ENCODE assay signal across 8 mouse cellular contexts in the genomic region with DNA sequence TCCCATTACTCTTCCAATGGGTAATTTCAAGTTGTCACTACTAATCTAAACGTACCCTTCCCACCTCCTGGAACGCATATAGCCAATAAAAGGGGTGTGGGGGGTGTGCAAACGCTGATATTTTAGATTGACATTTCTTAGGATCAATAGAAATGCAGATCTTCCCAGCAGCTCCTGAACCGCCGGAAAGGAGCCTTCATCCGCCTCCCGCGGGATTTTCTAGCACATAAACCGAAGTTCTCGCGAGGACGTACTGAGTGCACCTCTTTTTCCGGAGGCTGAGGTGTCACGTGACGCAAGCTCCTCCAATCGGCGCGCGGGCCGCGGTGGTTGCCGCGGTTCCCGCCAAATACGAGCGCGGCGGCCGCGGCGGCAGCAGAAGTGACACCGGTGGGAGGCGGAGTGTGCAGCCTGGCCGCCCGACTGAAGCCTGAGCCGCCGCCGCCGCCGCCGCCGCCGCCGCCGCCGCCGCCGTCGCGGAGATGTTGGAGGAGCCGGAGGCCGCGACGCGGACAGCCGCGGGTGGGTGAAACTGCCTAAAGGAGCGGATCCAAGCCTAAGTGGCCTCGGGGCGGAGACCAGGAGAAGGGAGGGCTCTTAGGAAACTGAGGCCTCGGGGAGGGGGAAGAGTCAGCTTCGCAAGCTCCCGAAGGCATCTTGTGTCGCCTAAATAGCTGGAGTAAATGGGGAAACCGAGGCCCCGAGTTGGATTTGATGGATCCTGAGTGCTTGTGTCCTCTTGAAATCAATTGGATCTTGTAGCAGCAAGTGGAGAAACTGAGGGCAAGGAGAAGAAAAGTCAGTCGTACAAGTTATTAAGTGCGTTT. TPM values are rescaled to one million over a fixed set of nuclear protein-coding genes. Genes with fewer than 3 reads are reported as not detected.
DNase-seq lines count a peak whose midpoint lies in the region; ATAC-seq and TF ChIP-seq lines count a peak whose summit lies in the region.

Gene Chaf1a (plus strand): TSS at position 410 of the 827 bp plus-strand sequence.

- peak; percentile 99 for DNase-seq in MEL (ENCODE audit: low read depth, low spot score)
- peak; percentile 94 to 98 for DNase-seq in cerebellum, adult 2 months
- DNase-seq in forebrain, postnatal 0 days: peak; percentile 98
- peak; percentile 98 for DNase-seq in heart, postnatal 4 days
- DNase-seq in layer of hippocampus, adult 8-10 months (ENCODE audit: low spot score in 2 of 2): peak; percentile 97 to 98
- DNase-seq in ovary, adult 18-20 months (ENCODE audit: low spot score): peak; percentile 98
- DNase-seq in thymus, postnatal 0 days (ENCODE audit: low spot score): peak; percentile 96

- H3K4me1 ChIP-seq in MEL (ENCODE audit: control insufficient read depth in 1 of 2, insufficient read depth in 2 of 2, low read length in 2 of 2): peaks cover 6 to 24% of the 10 kb centered on the region in 2 experiments
- no peaks in the 10 kb centered on the region; the same call in 1 of the 2 replicates for H3K4me1 ChIP-seq in cerebellum, adult 2 months (ENCODE audit: control insufficient read depth, insufficient read depth, low read length)
- H3K4me1 ChIP-seq in forebrain, postnatal 0 days (ENCODE audit: insufficient read depth): peaks cover 8% of the 10 kb centered on the region; the same call in 1 of the 2 replicates
- H3K4me1 ChIP-seq in lung, embryonic 15.5 days: peaks cover 24% of the 10 kb centered on the region

- H3K9ac ChIP-seq in MEL (ENCODE audit: control insufficient read depth, low read depth, low read length, poor library complexity, severe bottlenecking): peak within 1 kb of the TSS; percentile 98
- peak within 1 kb of the TSS; percentile 67 for H3K9ac ChIP-seq in forebrain, postnatal 0 days
- peak within 1 kb of the TSS; percentile 96 for H3K9ac ChIP-seq in lung, embryonic 15.5 days

- H3K27me3 ChIP-seq in MEL (ENCODE audit: control insufficient read depth in 1 of 2, insufficient read depth in 2 of 2, low read length in 2 of 2): no peaks in the 10 kb centered on the region
- H3K27me3 ChIP-seq in cerebellum, adult 2 months (ENCODE audit: control insufficient read depth, insufficient read depth, low read length): no peaks in the 10 kb centered on the region
- no peaks in the 10 kb centered on the region for H3K27me3 ChIP-seq in forebrain, postnatal 0 days (ENCODE audit: insufficient read depth, low read length)
- H3K27me3 ChIP-seq in lung, embryonic 15.5 days: no peaks in the 10 kb centered on the region

- no peaks in the 10 kb centered on the region for H3K9me3 ChIP-seq in MEL (replicated peaks; ENCODE audit: insufficient read depth, low read length)
- no peaks in the 10 kb centered on the region for H3K9me3 ChIP-seq in forebrain, postnatal 0 days (ENCODE audit: low read length)
- H3K9me3 ChIP-seq in lung, embryonic 15.5 days: no peaks in the 10 kb centered on the region

- no peak for TF ChIP-seq EP300 in MEL (IDR thresholded peaks at IDR 0.05; ENCODE audit: low read depth in 1 of 2, low read length in 2 of 2)

- peak within 1 kb of the TSS; percentile 88 for H3K27ac ChIP-seq in MEL (ENCODE audit: control insufficient read depth, low read depth, low read length)
- H3K27ac ChIP-seq in cerebellum, adult 2 months (ENCODE audit: insufficient read depth, low read length): no peak within 1 kb of the TSS
- no peak within 1 kb of the TSS for H3K27ac ChIP-seq in forebrain, postnatal 0 days (ENCODE audit: low read depth, low read length)
- H3K27ac ChIP-seq in lung, embryonic 15.5 days: peak within 1 kb of the TSS; percentile 91

- H3K79me2 ChIP-seq in MEL (ENCODE audit: control insufficient read depth, insufficient read depth, low read length, poor library complexity): peaks cover 53% of the 10 kb centered on the region

- peak; percentile 90 for ATAC-seq in forebrain, postnatal 0 days
- ATAC-seq in lung, embryonic 15.5 days (ENCODE audit: borderline replicate concordance, extremely low read depth, low FRiP score, low TSS enrichment): peak; percentile 88

- H3K4me3 ChIP-seq in MEL (ENCODE audit: control insufficient read depth in 1 of 2, insufficient read depth in 1 of 2, low read depth in 2 of 2, low read length in 2 of 2): peak within 1 kb of the TSS; percentile 87 to 89
- H3K4me3 ChIP-seq in cerebellum, adult 2 months (replicated peaks; ENCODE audit: insufficient read depth, low read depth, low read length): peak within 1 kb of the TSS; percentile 50
- peak within 1 kb of the TSS; percentile 83 for H3K4me3 ChIP-seq in forebrain, postnatal 0 days (ENCODE audit: low read depth, low read length)
- peak within 1 kb of the TSS; percentile 93 for H3K4me3 ChIP-seq in lung, embryonic 15.5 days

- no peak for TF ChIP-seq CTCF in MEL (IDR thresholded peaks at IDR 0.05 in 2 of 3, conservative IDR thresholded peaks at IDR 0.05 in 1 of 3; ENCODE audit: control insufficient read depth in 1 of 3, insufficient read depth in 1 of 3, low read depth in 2 of 3, low read length in 3 of 3, poor library complexity in 1 of 3, severe bottlenecking in 1 of 3)
- no peak for TF ChIP-seq CTCF in cerebellum, adult 2 months (IDR thresholded peaks at IDR 0.05; ENCODE audit: borderline replicate concordance, insufficient read depth, low read depth, low read length)
- TF ChIP-seq CTCF in forebrain, postnatal 0 days (IDR thresholded peaks at IDR 0.05; ENCODE audit: low read depth): no peak

- peaks cover 13 to 34% of the 10 kb centered on the region in 2 experiments for H3K36me3 ChIP-seq in MEL (ENCODE audit: control insufficient read depth in 1 of 2, insufficient read depth in 2 of 2, low read length in 2 of 2)
- H3K36me3 ChIP-seq in forebrain, postnatal 0 days (ENCODE audit: insufficient read depth): no peaks in the 10 kb centered on the region
- H3K36me3 ChIP-seq in lung, embryonic 15.5 days: peaks cover 16% of the 10 kb centered on the region

- peak within 1 kb of the TSS; percentile 93 for H3K4me2 ChIP-seq in forebrain, postnatal 0 days (ENCODE audit: low read depth)
- H3K4me2 ChIP-seq in lung, embryonic 15.5 days: peak within 1 kb of the TSS; percentile 89

- no peak for TF ChIP-seq RAD21 in MEL (IDR thresholded peaks at IDR 0.05; ENCODE audit: low read depth, low read length)

- TF ChIP-seq POLR2A in MEL (IDR thresholded peaks at IDR 0.05; ENCODE audit: control insufficient read depth in 1 of 2, insufficient read depth in 1 of 2, low read depth in 1 of 2, low read length in 2 of 2, poor library complexity in 1 of 2): peak; percentile 66
- peak; percentile 68; the same call in 1 of the 2 replicates for TF ChIP-seq POLR2A in cerebellum, adult 2 months (IDR thresholded peaks at IDR 0.05; ENCODE audit: borderline replicate concordance, insufficient read depth, low read length)

- 1% methylated on average over 68 of the region's 68 CpGs for WGBS in cerebellum, adult 2 months
- WGBS in forebrain, postnatal 0 days: under 1% methylated on average over 68 of the region's 68 CpGs
- under 1% methylated on average over 67 of the region's 68 CpGs for WGBS in lung, embryonic 15.5 days

TF ChIP-seq in MEL, 35 proteins besides CTCF, POLR2A, EP300 and RAD21 (continues in another document):
- TF ChIP-seq MEF2A (IDR thresholded peaks at IDR 0.05; ENCODE audit: extremely low read depth, insufficient replicate concordance, low read depth, low read length, poor library complexity, severe bottlenecking) (no peak), ZC3H11A (IDR thresholded peaks at IDR 0.05; ENCODE audit: low read depth, low read length) (no peak), NELFE (IDR thresholded peaks at IDR 0.05; ENCODE audit: low read depth, low read length) (peak; percentile 66), MAX (IDR thresholded peaks at IDR 0.05; ENCODE audit: low read length) (peak; percentile 95), ZMIZ1 (IDR thresholded peaks at IDR 0.05; ENCODE audit: low read depth, low read length) (peak; percentile 41; the same call in 1 of the 2 replicates), TBP (IDR thresholded peaks at IDR 0.05; ENCODE audit: low read depth, low read length) (peak; percentile 85), E2F4 (IDR thresholded peaks at IDR 0.05; ENCODE audit: borderline replicate concordance, low read depth, low read length) (peak; percentile 84; the same call in 1 of the 2 replicates), MXI1 (IDR thresholded peaks at IDR 0.05; ENCODE audit: low read depth, low read length) (no peak; the same call in 1 of the 2 replicates), CHD2 (IDR thresholded peaks at IDR 0.05; ENCODE audit: low read length) (peak; percentile 97), MYB (IDR thresholded peaks at IDR 0.05; ENCODE audit: low read depth, low read length) (no peak), MAZ (IDR thresholded peaks at IDR 0.05; ENCODE audit: low read depth, low read length) (0 out of 2 replicates have a peak, but pooled peaks have one; percentile 32), GATA1 (IDR thresholded peaks at IDR 0.05; ENCODE audit: low read depth, low read length) (peak; percentile 86), ZNF384 (IDR thresholded peaks at IDR 0.05; ENCODE audit: low read depth, low read length) (no peak), ELF1 (IDR thresholded peaks at IDR 0.05; ENCODE audit: low read depth, low read length) (peak; percentile 69), KAT2A (conservative IDR thresholded peaks at IDR 0.05; ENCODE audit: low read depth, low read length) (no peak; the same call in 1 of the 2 replicates), HCFC1 (IDR thresholded peaks at IDR 0.05; ENCODE audit: low read depth, low read length) (peak; percentile 84), SIN3A (IDR thresholded peaks at IDR 0.05; ENCODE audit: low read length) (peak; percentile 72), POLR2AphosphoS2 (IDR thresholded peaks at IDR 0.05; ENCODE audit: low read length) (peak; percentile 50; the same call in 1 of the 2 replicates), USF2 (IDR thresholded peaks at IDR 0.05; ENCODE audit: borderline replicate concordance in 1 of 2, insufficient read depth in 1 of 2, low read depth in 1 of 2, low read length in 2 of 2) (peak; percentile 82 to 94), MAFK (IDR thresholded peaks at IDR 0.05; ENCODE audit: borderline replicate concordance, low read depth, low read length) (no peak), USF1 (IDR thresholded peaks at IDR 0.05; ENCODE audit: low read depth, low read length) (peak; percentile 99)

RNA-seq across cellular contexts. Expression of gene Chaf1a, which starts in this region (rescaled TPM):
- total RNA-seq in MEL (2012; rRNA removed): 48.5 and 49.5 TPM in 2 replicates
- 100 to 1,000 TPM in 1 of 2 experiments, not detected in 1; 116 TPM for polyA plus RNA-seq in MEL (2012; ENCODE audit: insufficient read depth in 1 of 2, insufficient read length in 2 of 2, low read depth in 1 of 2, low replicate concordance in 2 of 2, missing spikeins in 1 of 2)
- polyA plus RNA-seq in cerebellum, adult 2 months (2012; rRNA removed): 2.9 and 3.3 TPM in 2 replicates
- 4.7 and 5.9 TPM in 2 replicates for total RNA-seq in forebrain, postnatal 0 days (2014; rRNA removed)
- 4.5 and 4.6 TPM in 2 replicates for polyA plus RNA-seq in forebrain, postnatal 0 days (2015; fragmentation: Nextera tagmentation; extraction: Ambion mirVana)
- 10 to 100 TPM; 13.3 to 14.8 TPM for total RNA-seq in heart, postnatal 4 days (2021)
- 1 to 10 TPM; 2.5 to 3.5 (median 2.7) TPM for total RNA-seq in layer of hippocampus, adult 8-10 months (2022)
- polyA plus RNA-seq in lung, embryonic 15.5 days (2015; fragmentation: Nextera tagmentation; extraction: Ambion mirVana): 31.4 and 32.4 TPM in 2 replicates
- 18.0 and 18.5 TPM in 2 replicates for polyA plus RNA-seq in thymus, postnatal 0 days (2015; fragmentation: Nextera tagmentation; extraction: Ambion mirVana)

Comparison
In these comparisons a context has a peak if more than half of its experiments do, and no peak if none do; other contexts are left out.
1. H3K27ac ChIP-seq: peak in MEL (single experiment) and lung, embryonic 15.5 days (single experiment); none in cerebellum, adult 2 months (single experiment) and forebrain, postnatal 0 days (single experiment).
2. Peak in every context shown above with its lines, with median percentiles within 50 percentile points of each other: DNase-seq, H3K4me3 ChIP-seq and H3K9ac ChIP-seq.